In the genomic region with DNA sequence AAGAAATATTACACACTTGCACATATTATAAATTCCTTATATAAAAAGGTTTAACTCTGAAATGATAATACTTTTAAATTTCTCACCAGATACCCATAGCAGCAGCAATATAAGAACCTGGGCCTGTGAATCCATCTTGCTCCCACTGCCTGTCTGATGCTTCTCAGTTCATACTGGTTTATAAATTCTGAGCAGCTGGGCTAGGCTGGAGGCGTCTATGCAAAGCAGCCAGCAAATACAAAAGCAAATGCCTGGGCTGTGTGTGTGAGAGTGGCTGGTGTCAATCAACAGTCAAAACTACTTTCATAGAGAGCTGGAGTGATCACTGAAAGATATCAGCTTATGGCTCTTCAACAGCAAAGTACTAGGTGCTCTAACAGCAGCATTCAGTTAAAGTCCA, we compare ENCODE assay signal across 22 mouse cellular contexts.
A peak's percentile ranks its signal among the peaks of the same experiment; 100 is the strongest.
DNase-seq lines count a peak whose midpoint lies in the region; ATAC-seq and TF ChIP-seq lines count a peak whose summit lies in the region.
"Had no signal": no experiment of that assay in that cellular context is flagged by ENCODE, and none has a peak within 500 bp of the region (broad histone marks: within the 10 kb centered on the region; RNA-seq: fewer than 3 reads in every experiment).

No protein-coding gene starts in this region.

- no peaks in the 10 kb centered on the region for H3K79me2 ChIP-seq in CH12.LX (replicated peaks; ENCODE audit: control insufficient read depth, extremely low read depth, insufficient read depth, poor library complexity, severe bottlenecking)

- TF ChIP-seq CTCF in layer of hippocampus, adult 2 months (conservative IDR thresholded peaks at IDR 0.05) = no peak
- TF ChIP-seq CTCF in CH12.LX (conservative IDR thresholded peaks at IDR 0.05 in 1 of 2, IDR thresholded peaks at IDR 0.05 in 1 of 2; ENCODE audit: low read depth in 2 of 2, low read length in 2 of 2) = no peak

- no peak overlapping the region for H3K27ac ChIP-seq in layer of hippocampus, adult 2 months
- H3K27ac ChIP-seq in CH12.LX (ENCODE audit: insufficient read depth, low read depth) = no peak overlapping the region
- H3K27ac ChIP-seq: embryonic facial prominence, embryonic 12.5 days; embryonic facial prominence, embryonic 15.5 days; forebrain, embryonic 15.5 days; gastrocnemius, adult 2 months; hindbrain, embryonic 12.5 days; hindbrain, embryonic 15.5 days had no signal

- in situ Hi-C loops in CH12.LX (cut with MboI; ENCODE audit: low pct_ligation_motif_present, low pct_unique_long_range_greater_than_20kb, low sequenced_read_pairs) = no loop called here

- no peaks in the 10 kb centered on the region for H3K36me3 ChIP-seq in CH12.LX (replicated peaks in 1 of 2; ENCODE audit: control insufficient read depth in 1 of 2, insufficient read depth in 1 of 2, low read length in 1 of 2)
- H3K36me3 ChIP-seq: embryonic facial prominence, embryonic 12.5 days; embryonic facial prominence, embryonic 15.5 days; forebrain, embryonic 15.5 days; G1E; hindbrain, embryonic 12.5 days; hindbrain, embryonic 15.5 days had no signal

- TF ChIP-seq POLR2A in CH12.LX (IDR thresholded peaks at IDR 0.05; ENCODE audit: low read depth, low read length) = no peak

- no peak overlapping the region for H3K4me3 ChIP-seq in layer of hippocampus, adult 2 months
- H3K4me3 ChIP-seq in CH12.LX (replicated peaks in 1 of 3; ENCODE audit: low read depth in 2 of 3, low read length in 2 of 3, poor library complexity in 1 of 3) = no peak overlapping the region
- H3K4me3 ChIP-seq: embryonic facial prominence, embryonic 12.5 days; embryonic facial prominence, embryonic 15.5 days; forebrain, embryonic 15.5 days; gastrocnemius, adult 2 months; hindbrain, embryonic 12.5 days; hindbrain, embryonic 15.5 days had no signal

- H3K27me3 ChIP-seq in CH12.LX (replicated peaks) = no peaks in the 10 kb centered on the region
- H3K27me3 ChIP-seq: embryonic facial prominence, embryonic 12.5 days; embryonic facial prominence, embryonic 15.5 days; forebrain, embryonic 15.5 days; hindbrain, embryonic 12.5 days; hindbrain, embryonic 15.5 days; Patski had no signal

- TF ChIP-seq EP300 in CH12.LX (IDR thresholded peaks at IDR 0.05; ENCODE audit: low read length) = 0 out of 2 replicates have a peak, but pooled peaks have one; percentile 27

- no peak overlapping the region for H3K9ac ChIP-seq in CH12.LX (ENCODE audit: insufficient read depth, low read depth)
- H3K9ac ChIP-seq: embryonic facial prominence, embryonic 12.5 days; embryonic facial prominence, embryonic 15.5 days; forebrain, embryonic 15.5 days; hindbrain, embryonic 12.5 days; hindbrain, embryonic 15.5 days had no signal

- peak; percentile 66 for ATAC-seq in frontal cortex, adult (ENCODE audit: low TSS enrichment)
- ATAC-seq: forebrain, embryonic 15.5 days; Patski had no signal

- peaks cover 2 to 7% of the 10 kb centered on the region in 2 experiments; a peak in 3 of 4 replicates for H3K4me1 ChIP-seq in CH12.LX (ENCODE audit: control insufficient read depth in 1 of 2, insufficient read depth in 2 of 2)
- H3K4me1 ChIP-seq: embryonic facial prominence, embryonic 12.5 days; embryonic facial prominence, embryonic 15.5 days; forebrain, embryonic 15.5 days; hindbrain, embryonic 12.5 days; hindbrain, embryonic 15.5 days had no signal

- no peaks in the 10 kb centered on the region for H3K9me3 ChIP-seq in CH12.LX (replicated peaks; ENCODE audit: low read length)
- H3K9me3 ChIP-seq: embryonic facial prominence, embryonic 12.5 days; embryonic facial prominence, embryonic 15.5 days; forebrain, embryonic 15.5 days; G1E; hindbrain, embryonic 12.5 days; hindbrain, embryonic 15.5 days had no signal

- H3K4me2 ChIP-seq in CH12.LX (ENCODE audit: insufficient read depth, low read depth, poor library complexity, severe bottlenecking) = no peak overlapping the region
- H3K4me2 ChIP-seq: embryonic facial prominence, embryonic 12.5 days; embryonic facial prominence, embryonic 15.5 days; forebrain, embryonic 15.5 days; heart, embryonic 11.5 days; hindbrain, embryonic 12.5 days; hindbrain, embryonic 15.5 days had no signal

- DNase-seq in frontal cortex, postnatal 25 days (ENCODE audit: low spot score in 2 of 2) = no peak
- DNase-seq in layer of hippocampus, adult 2 months (ENCODE audit: low spot score in 2 of 2) = peak; percentile 9 to 23
- DNase-seq in layer of hippocampus, postnatal 36 days = no peak
- DNase-seq in CH12.LX (ENCODE audit: extremely low read depth) = peak; percentile 65
- DNase-seq in layer of hippocampus, postnatal 14 days (ENCODE audit: low spot score in 2 of 2) = peak; percentile 2 to 20
- DNase-seq in lung, postnatal 36 days = no peak
- DNase-seq: adrenal gland, postnatal 10 days; adrenal gland, postnatal 36 days; cerebellum, adult 11 months; cerebellum, adult 9-11 months; cerebellum, postnatal 25 days; gastrocnemius, adult 2 months; heart, adult 11 months had no signal

- TF ChIP-seq RAD21 in CH12.LX (IDR thresholded peaks at IDR 0.05; ENCODE audit: low read depth, low read length) = no peak

- dilution Hi-C loops in CH12.LX (cut with MboI; ENCODE audit: extremely low pct_ligation_motif_present, extremely low pct_unique_long_range_greater_than_20kb, low sequenced_read_pairs) = no loop called here

TF ChIP-seq in CH12.LX, 34 proteins besides CTCF, POLR2A, EP300 and RAD21:
- no peak for TF ChIP-seq NRF1 (IDR thresholded peaks at IDR 0.05; ENCODE audit: low read depth, low read length)
- no peak for TF ChIP-seq MAX (IDR thresholded peaks at IDR 0.05; ENCODE audit: low read length)
- no peak for TF ChIP-seq IRF4 (IDR thresholded peaks at IDR 0.05; ENCODE audit: low read depth, low read length)
- TF ChIP-seq UBTF (IDR thresholded peaks at IDR 0.05; ENCODE audit: low read depth, low read length) = no peak
- TF ChIP-seq ZKSCAN1 (IDR thresholded peaks at IDR 0.05; ENCODE audit: borderline replicate concordance, low read depth, low read length) = no peak
- TF ChIP-seq KAT2A (IDR thresholded peaks at IDR 0.05; ENCODE audit: insufficient replicate concordance, low read length) = no peak
- no peak for TF ChIP-seq NELFE (IDR thresholded peaks at IDR 0.05; ENCODE audit: low read depth, low read length)
- no peak for TF ChIP-seq E2F4 (IDR thresholded peaks at IDR 0.05; ENCODE audit: insufficient replicate concordance, low read depth, low read length)
- no peak for TF ChIP-seq CHD2 (IDR thresholded peaks at IDR 0.05; ENCODE audit: low read length)
- no peak for TF ChIP-seq RCOR1 (conservative IDR thresholded peaks at IDR 0.05; ENCODE audit: low read depth, low read length)
- no peak for TF ChIP-seq MAFK (IDR thresholded peaks at IDR 0.05; ENCODE audit: insufficient replicate concordance, low read length)
- no peak for TF ChIP-seq CHD1 (IDR thresholded peaks at IDR 0.05; ENCODE audit: low read depth, low read length)
- TF ChIP-seq HCFC1 (IDR thresholded peaks at IDR 0.05; ENCODE audit: low read depth, low read length) = no peak
- no peak for TF ChIP-seq BHLHE40 (IDR thresholded peaks at IDR 0.05; ENCODE audit: low read depth, low read length)
- TF ChIP-seq TBP (conservative IDR thresholded peaks at IDR 0.05; ENCODE audit: low read depth, low read length) = no peak
- TF ChIP-seq PAX5 (IDR thresholded peaks at IDR 0.05; ENCODE audit: low read length) = no peak
- no peak for TF ChIP-seq POLR2AphosphoS2 (IDR thresholded peaks at IDR 0.05; ENCODE audit: low read depth, low read length)
- TF ChIP-seq USF1 (IDR thresholded peaks at IDR 0.05; ENCODE audit: low read depth, low read length) = no peak
- no peak for TF ChIP-seq GABPA (IDR thresholded peaks at IDR 0.05; ENCODE audit: insufficient replicate concordance, low read depth, low read length)

Comparison
In these comparisons a context has a peak if more than half of its experiments do, and no peak if none do; other contexts are left out.
1. DNase-seq: peak in layer of hippocampus, adult 2 months (2 of 2), CH12.LX (single experiment) and layer of hippocampus, postnatal 14 days (2 of 2); none in frontal cortex, postnatal 25 days (0 of 2), layer of hippocampus, postnatal 36 days (0 of 2) and lung, postnatal 36 days (single experiment).